Mouse (Mus musculus): Measurements from ENCODE around the gene Uvrag. TPM values are rescaled to one million over a fixed set of nuclear protein-coding genes. Genes with fewer than 3 reads are reported as not detected.

Gene Uvrag
- polyA plus RNA-seq, 1 experiment, result 12.3 TPM

- no peak for DNase-seq (ENCODE audit: low read depth)
- TF ChIP-seq CTCF (IDR thresholded peaks at IDR 0.05; ENCODE audit: borderline replicate concordance, extremely low read depth, insufficient read depth, insufficient read length) (no peak), POLR2A (IDR thresholded peaks at IDR 0.05; ENCODE audit: borderline replicate concordance, extremely low read depth, insufficient read depth, insufficient read length, poor library complexity, severe bottlenecking) (no peak)
Measured at GRCm38 (mm10) chr7:98895501-98896095, 245.3 kb downstream of the Uvrag start.

GRCm38 (mm10) chr7:98894768-98895167 is 246.2 kb downstream of the Uvrag start:
- no peak for DNase-seq (ENCODE audit: low read depth)
- TF ChIP-seq POLR2A (IDR thresholded peaks at IDR 0.05; ENCODE audit: borderline replicate concordance, extremely low read depth, insufficient read depth, insufficient read length, poor library complexity, severe bottlenecking), result no peak
- no peak for TF ChIP-seq CTCF (IDR thresholded peaks at IDR 0.05; ENCODE audit: borderline replicate concordance, extremely low read depth, insufficient read depth, insufficient read length)

DNA sequence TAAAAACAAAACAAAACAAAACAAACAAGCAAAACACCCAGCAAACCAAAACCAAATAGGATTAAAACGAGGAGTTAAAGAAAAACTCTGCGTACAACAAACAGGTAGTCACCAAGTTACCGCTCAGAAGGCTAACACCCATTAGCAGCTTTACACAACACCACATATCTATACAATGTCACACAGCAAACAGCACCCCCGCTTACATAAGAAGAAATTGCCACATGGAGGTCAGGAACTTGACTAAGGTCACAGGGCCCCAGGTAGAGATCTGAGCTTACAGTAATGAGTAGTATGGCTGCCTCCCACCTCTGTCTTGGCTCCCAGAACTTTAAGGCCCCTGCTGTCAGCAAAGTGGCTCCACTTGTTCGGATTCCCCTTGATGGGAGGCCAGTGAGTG is 246.6 kb downstream of the Uvrag start:
- DNase-seq (ENCODE audit: low read depth), result no peak

GRCm38 (mm10) chr7:98893144-98893543 is 247.8 kb downstream of the Uvrag start:
- no peak for TF ChIP-seq CTCF (IDR thresholded peaks at IDR 0.05; ENCODE audit: borderline replicate concordance, extremely low read depth, insufficient read depth, insufficient read length)
- DNase-seq (ENCODE audit: low read depth), result no peak

More for the DNA sequence above, 246.6 kb downstream of the Uvrag start:
- TF ChIP-seq POLR2A (IDR thresholded peaks at IDR 0.05; ENCODE audit: borderline replicate concordance, extremely low read depth, insufficient read depth, insufficient read length, poor library complexity, severe bottlenecking) (no peak), CTCF (IDR thresholded peaks at IDR 0.05; ENCODE audit: borderline replicate concordance, extremely low read depth, insufficient read depth, insufficient read length) (no peak)

DNA sequence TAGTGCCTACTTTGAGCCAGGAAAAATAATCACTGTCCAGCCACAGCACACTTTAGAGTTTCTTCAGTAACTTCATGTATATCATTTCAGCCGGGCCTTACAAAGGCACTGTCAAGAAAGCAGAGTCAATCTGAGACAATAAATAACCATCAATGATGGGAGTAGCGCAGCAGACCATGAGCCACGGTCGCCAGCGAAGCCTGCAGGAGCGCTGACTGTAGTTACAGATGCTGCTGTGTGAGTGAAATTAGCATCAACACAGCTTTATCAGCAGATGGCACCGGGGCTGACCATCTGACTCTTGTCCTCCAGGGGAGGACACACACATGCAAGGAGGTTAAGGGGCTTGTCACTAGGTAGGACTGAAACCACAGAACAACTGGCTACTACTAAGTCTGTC is 251.7 kb downstream of the Uvrag start:
- peak; percentile 59 for DNase-seq (ENCODE audit: low read depth)
- TF ChIP-seq CTCF (IDR thresholded peaks at IDR 0.05; ENCODE audit: borderline replicate concordance, extremely low read depth, insufficient read depth, insufficient read length), result no peak
- TF ChIP-seq POLR2A (IDR thresholded peaks at IDR 0.05; ENCODE audit: borderline replicate concordance, extremely low read depth, insufficient read depth, insufficient read length, poor library complexity, severe bottlenecking), result no peak

GRCm38 (mm10) chr7:98888810-98889209 is 252.1 kb downstream of the Uvrag start:
- peak; percentile 79 for DNase-seq (ENCODE audit: low read depth)
- TF ChIP-seq POLR2A (IDR thresholded peaks at IDR 0.05; ENCODE audit: borderline replicate concordance, extremely low read depth, insufficient read depth, insufficient read length, poor library complexity, severe bottlenecking) (no peak), CTCF (IDR thresholded peaks at IDR 0.05; ENCODE audit: borderline replicate concordance, extremely low read depth, insufficient read depth, insufficient read length) (no peak)

DNA sequence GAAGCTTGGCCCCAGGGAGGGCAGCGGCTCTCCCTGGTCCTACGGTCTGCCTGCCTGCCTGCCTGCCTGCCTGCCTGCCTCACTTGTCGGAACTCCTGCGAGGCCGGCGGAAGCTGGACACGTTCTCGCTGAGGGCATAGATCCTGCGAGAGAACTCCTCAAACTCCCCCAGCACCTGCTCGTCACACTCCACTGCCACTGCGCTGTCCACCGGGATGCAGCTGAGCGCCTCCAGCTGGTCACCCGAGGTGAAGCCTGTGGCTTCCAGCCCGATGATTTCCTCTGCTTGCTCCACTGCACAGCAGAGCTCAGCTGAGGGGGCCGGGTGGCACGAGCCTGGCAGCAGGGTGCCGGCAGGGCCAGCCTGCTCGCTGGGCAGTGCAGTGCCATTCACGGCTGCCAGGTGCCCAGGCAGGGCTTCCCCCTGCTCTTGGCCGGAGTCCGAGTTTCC is 253.1 kb downstream of the Uvrag start:
- DNase-seq (ENCODE audit: low read depth), result peak; percentile 56

GRCm38 (mm10) chr7:98881887-98882286 is 259.1 kb downstream of the Uvrag start:
- no peak for DNase-seq (ENCODE audit: low read depth)
- TF ChIP-seq CTCF (IDR thresholded peaks at IDR 0.05; ENCODE audit: borderline replicate concordance, extremely low read depth, insufficient read depth, insufficient read length) (peak; percentile 38; the same call in 1 of the 2 replicates), POLR2A (IDR thresholded peaks at IDR 0.05; ENCODE audit: borderline replicate concordance, extremely low read depth, insufficient read depth, insufficient read length, poor library complexity, severe bottlenecking) (no peak)

More for the DNA sequence above, 253.1 kb downstream of the Uvrag start:
- TF ChIP-seq POLR2A (IDR thresholded peaks at IDR 0.05; ENCODE audit: borderline replicate concordance, extremely low read depth, insufficient read depth, insufficient read length, poor library complexity, severe bottlenecking), result no peak
- TF ChIP-seq CTCF (IDR thresholded peaks at IDR 0.05; ENCODE audit: borderline replicate concordance, extremely low read depth, insufficient read depth, insufficient read length), result peak; percentile 22; the same call in 1 of the 2 replicates

DNA sequence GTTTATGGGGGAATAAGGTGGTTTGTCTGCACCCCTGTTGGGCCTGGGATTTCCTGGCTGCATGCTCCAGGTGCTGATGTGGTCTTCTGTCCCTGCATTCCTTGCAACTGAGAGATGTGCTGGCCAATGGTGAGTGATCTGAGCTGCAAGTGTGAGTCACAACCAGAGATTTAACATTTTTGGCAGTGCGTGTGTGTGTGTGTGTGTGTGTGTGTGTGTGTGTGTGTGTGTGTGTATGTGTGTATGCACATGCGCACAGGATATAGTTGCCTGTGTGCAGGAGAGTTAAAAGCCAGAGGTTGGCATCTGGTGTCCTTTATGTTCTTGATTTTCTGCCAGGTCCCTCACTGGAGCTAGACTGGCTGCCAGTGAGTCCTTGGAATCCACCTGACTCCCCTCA is 261.8 kb downstream of the Uvrag start:
- no peak for DNase-seq (ENCODE audit: low read depth)

GRCm38 (mm10) chr7:98876119-98876518 is 264.8 kb downstream of the Uvrag start:
- no peak for DNase-seq (ENCODE audit: low read depth)
- TF ChIP-seq POLR2A (IDR thresholded peaks at IDR 0.05; ENCODE audit: borderline replicate concordance, extremely low read depth, insufficient read depth, insufficient read length, poor library complexity, severe bottlenecking), result no peak
- TF ChIP-seq CTCF (IDR thresholded peaks at IDR 0.05; ENCODE audit: borderline replicate concordance, extremely low read depth, insufficient read depth, insufficient read length), result no peak

More for the DNA sequence above, 261.8 kb downstream of the Uvrag start:
- no peak for TF ChIP-seq POLR2A (IDR thresholded peaks at IDR 0.05; ENCODE audit: borderline replicate concordance, extremely low read depth, insufficient read depth, insufficient read length, poor library complexity, severe bottlenecking)
- no peak for TF ChIP-seq CTCF (IDR thresholded peaks at IDR 0.05; ENCODE audit: borderline replicate concordance, extremely low read depth, insufficient read depth, insufficient read length)

DNA sequence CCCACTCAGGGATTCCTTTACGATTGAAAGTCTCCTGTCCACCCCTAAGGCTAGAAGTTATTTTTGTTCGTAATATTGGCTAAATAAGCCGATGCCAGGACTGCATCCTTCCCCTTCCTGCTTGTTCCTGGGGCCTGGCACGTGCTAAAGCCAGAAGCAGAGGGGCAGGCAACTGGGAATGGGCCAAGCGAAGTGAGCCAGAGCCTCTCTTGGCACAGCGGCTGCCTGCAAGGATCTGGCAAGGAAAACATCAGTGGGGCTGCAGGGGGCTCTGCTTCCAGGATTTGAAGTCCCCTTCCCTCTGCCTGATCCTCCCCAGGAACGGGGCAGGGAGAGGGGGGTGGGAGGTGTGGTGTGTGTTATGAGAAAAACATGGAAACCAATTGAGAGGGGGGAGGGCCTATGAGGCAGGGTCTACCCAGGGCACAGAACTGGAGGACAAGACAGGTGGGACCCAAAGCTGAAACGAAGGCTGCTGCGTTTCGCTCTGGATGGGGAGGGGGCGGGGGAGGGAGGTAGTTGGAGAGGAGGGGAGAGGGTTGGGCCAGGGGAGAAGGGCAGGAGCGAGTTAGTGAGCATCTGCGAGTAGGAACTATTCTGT is 265.5 kb downstream of the Uvrag start:
- TF ChIP-seq POLR2A (IDR thresholded peaks at IDR 0.05; ENCODE audit: borderline replicate concordance, extremely low read depth, insufficient read depth, insufficient read length, poor library complexity, severe bottlenecking) (no peak), CTCF (IDR thresholded peaks at IDR 0.05; ENCODE audit: borderline replicate concordance, extremely low read depth, insufficient read depth, insufficient read length) (no peak)
- DNase-seq (ENCODE audit: low read depth), result peak; percentile 89

GRCm38 (mm10) chr7:98874411-98874951 is 266.5 kb downstream of the Uvrag start:
- DNase-seq (ENCODE audit: low read depth), result no peak
- TF ChIP-seq POLR2A (IDR thresholded peaks at IDR 0.05; ENCODE audit: borderline replicate concordance, extremely low read depth, insufficient read depth, insufficient read length, poor library complexity, severe bottlenecking) (no peak), CTCF (IDR thresholded peaks at IDR 0.05; ENCODE audit: borderline replicate concordance, extremely low read depth, insufficient read depth, insufficient read length) (no peak)

Data from brain, embryonic 14.5 days (tissue).